Mouse (Mus musculus) ovary, postnatal 36 days (tissue): Measurements from ENCODE around the gene Erg.

ENCODE experiments used
- DNase-seq: peaks from one replicate; pipeline ENCODE4 v3.0.0; 2022; ENCODE audit warnings: low spot score, mixed read lengths

The Erg gene

DNA sequence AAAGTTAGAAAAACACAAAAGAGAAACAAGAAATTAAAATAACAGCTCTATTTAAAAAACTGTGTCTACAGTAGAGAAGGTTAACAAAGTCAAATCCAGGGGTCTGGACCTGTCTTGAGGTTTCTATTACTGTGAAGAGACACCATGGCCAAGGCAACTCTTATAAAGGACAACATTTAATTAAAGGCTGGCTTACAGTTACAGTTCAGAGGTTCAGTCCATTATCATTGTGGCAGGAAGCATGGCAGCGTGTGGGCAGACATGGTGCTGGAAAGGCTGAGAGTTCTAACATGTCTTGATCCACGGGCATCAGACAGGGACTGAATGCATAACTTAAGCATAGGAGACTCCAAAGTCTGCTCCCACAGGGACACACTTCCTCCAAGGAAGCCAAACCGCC lies 111.4 kb downstream of the Erg start:
- DNase-seq = no peak

DNA sequence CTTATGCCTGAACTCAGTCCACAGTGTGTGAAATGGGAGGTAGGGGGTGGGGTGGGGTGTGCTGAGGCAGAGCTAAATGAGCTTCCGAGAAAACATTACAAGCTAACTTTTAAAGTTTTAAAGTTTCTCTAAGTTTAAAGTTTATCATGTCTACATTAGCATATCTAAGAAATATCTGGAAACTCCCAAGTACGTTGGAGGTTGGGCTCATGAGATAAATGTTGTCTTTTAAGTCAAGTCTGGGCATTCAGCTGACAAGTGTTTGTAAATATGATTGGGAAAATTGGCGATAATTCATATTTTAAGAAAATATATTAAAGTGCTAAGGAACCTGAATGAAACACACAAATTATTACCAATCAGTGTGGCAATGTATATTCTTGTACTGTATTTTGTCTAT lies 112.4 kb downstream of the Erg start:
- no peak for DNase-seq

DNA sequence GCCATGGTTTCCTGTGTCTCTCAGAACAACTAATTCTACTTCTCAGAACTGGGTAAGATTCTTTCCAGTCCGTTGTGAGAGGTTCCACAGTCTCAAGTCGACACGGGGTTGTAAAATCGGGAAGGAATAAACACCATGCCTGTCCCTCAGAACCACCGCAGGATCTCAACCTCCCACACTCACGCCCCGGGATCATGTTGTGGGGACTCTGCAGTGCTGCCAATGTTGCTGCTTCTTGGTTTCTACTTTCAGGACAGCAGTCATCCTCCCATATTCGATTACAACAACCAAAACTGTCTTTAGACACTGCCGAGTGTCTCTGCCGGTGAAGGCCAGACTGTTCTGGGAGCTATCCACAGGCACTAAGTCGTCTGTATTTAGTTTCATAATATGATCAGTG lies 113.6 kb downstream of the Erg start:
- DNase-seq = no peak

DNA sequence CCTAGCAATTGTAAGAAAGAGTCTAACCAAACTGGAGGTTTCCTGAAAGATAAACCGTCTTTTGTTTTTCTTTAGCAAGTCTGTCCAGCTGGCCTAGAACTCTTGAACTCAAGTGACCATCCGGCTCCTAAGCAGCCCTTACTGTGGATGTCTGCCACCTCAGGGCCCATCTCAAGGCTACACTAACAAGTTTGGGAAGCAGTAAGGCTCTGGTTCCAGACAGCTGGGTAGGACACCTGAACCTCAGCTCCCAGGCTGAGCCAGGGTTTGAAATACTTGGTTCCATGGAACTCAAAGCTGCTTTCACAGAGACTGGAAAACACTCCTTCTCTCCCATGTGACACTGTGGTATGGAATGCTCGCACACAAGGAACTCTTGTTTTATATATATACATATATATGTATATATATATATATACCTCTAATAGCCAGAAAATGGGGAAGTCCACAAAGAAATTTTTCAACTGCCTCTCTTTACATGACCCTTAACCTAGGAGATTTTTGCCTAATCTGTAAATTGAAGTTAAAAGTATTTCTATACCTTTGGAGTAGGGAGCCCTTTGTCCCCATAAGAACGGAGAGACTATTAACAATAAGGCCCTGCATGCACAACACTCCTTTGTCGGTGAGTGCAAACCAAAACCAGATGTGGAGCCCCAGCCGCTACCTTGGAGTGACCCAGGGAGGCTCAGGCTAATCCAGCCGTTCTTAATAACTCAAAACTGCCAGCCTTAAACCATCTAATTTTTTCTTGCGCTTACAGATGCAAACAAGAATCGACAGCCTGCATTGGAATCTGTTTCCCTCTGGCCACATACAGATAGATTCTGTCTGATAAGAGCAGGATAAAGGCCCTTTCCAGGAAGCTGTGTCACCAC lies 116.9 kb downstream of the Erg start:
- no peak for DNase-seq

DNA sequence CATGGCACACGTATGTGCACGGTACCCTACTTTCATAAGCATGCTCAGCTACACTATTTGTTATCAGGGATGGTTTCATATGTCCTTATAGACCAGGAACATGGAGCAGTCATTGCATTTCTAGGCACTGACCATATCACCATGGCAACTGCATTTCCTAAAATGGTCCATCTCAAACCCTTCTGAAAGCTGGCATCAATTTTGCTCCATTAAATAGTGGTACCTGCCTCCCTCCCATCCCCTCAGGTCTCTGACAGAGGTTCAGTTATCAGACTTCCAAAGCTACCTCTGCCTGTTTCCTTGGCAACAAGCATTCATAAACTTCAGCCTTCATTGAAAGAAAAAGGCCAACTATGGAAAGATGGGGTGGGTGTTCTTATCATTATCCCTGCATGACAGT lies 118.5 kb downstream of the Erg start:
- no peak for DNase-seq

GRCm38 (mm10) chr16:95466548-95466947 lies 119.8 kb downstream of the Erg start:
- DNase-seq = no peak

DNA sequence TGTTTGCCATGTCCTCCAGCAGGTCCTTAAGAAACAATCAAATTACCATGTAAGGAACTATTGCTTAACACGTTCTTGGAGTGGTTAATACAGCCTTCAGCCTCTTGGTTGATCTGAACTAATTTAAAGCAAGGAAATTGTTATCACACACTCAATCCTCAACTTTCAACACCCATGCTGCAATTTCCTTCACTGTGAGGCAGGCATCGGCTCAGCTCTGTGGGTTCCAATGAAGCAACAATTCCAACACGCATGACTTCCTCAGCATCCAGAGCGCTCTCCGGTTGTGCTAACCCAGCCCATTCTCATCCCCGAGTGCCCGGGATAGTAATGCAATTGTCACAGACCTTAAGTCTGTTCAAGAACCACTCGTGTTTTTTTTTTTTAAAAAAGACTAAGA lies 121.8 kb downstream of the Erg start:
- DNase-seq = no peak

DNA sequence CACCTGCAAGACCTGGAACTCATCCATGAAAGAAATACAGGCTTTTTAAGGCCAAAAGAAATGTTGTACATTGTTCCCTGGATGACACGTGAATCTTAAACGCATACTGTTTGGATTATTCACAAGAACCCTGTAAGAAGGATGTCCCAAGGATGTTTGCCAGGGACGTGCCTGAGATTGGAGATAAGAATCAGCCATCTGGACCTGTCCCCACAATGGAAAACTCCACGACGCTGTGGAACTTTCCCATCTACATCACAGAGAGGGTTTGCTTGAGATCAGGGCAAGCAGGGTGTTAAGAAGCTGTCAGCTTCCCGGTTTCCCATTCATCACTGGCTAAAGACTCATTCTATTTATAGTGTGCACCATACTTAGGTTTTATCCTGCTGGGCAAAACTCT lies 122.6 kb downstream of the Erg start:
- no peak for DNase-seq

- no peak for DNase-seq
These were observed 124.5 kb downstream of the Erg start for GRCm38 (mm10) chr16:95461941-95462340.

DNA sequence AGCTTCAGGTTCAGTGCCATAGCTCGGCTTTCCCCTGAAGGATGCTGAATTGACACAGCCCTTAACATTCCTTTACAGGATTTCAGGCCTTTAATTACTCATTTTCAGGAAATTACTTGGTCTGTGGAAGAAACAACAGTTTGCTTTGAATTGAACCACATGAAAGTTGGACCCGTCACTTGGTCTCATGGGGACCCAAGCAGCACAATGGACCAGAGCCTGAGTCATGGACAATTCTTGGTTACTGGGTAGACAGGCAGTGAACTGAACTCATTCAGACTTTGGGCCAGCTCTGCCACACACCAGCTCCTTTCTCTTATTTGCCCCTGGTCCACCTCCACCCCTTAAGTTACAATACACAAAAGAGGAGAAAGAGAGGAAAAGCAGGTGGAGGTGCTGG lies 126.1 kb downstream of the Erg start:
- DNase-seq = no peak

DNA sequence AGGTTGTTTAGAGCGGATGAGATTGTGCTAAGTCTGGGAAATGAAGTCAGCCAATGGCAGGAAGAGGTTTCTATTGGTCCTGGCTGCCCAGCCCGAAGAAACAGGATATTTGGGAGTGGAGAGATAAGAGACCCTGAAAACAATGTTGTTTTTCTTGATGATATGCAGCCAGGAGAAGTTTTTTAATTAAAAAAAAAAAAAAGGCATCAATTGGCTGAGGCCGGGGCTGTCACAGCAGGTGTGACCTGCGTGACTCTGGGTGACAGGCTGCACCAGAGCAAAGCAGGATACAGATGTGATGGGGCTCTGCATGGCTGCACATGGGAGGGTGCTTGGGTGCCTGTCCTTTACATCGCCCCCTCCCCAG lies 127.1 kb downstream of the Erg start:
- no peak for DNase-seq

- DNase-seq = no peak
These were observed 127.6 kb downstream of the Erg start for GRCm38 (mm10) chr16:95458590-95459324.

DNA sequence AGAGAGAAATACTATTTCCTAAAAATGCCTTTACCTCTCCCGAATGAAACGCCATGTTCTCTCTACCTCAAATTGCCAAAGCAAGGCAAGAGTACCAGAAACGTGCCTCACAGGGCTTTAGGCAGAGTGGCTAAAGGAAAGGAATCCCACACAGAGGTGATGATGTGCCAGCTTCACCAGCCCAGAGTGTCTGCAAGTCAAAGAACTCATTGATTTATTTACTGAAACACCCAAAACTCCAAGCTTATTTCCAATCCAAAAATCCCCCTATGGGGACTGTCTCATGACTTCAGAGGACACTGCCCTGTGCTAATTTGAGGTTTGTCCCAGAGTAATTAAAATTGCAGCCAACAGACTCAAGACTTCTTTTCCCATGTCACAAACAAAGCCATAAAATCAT lies 129.4 kb downstream of the Erg start:
- no peak for DNase-seq

DNA sequence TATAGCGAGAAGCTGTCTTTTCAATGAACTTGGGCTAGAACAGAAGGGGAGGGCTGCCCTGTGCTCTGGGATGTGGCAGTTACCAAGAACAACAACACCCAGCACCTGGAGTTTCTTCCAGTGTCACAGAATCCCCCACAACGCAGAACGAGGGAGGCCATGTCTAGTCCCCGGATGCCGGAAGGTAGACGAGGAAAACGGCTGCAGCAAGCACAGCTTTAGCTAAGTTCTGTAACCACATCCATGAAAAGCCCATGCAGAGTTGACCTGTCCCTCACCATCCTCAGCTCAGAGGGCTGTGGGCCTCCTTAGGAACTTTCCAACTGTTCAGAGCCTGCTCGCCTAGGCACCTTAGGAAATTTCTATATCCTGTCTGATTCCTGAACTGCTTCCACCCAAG lies 130.5 kb downstream of the Erg start:
- no peak for DNase-seq

DNA sequence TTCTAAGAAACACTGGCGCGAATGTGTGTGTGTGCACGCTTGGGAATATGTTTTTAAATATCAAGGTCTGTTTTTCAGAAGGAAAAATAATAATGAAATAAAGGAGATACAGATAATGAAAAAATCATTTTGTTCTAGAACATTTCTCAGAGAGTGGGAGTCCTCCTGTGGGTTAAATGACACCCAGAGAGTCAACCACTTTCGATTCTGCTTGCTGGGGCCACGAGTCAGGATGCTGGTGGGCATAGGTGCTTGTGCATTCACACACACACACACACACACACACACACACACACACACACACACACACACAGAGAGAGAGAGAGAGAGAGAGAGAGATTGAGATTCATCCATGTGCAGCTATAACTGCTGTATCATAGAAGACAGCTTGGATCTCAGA lies 130.9 kb downstream of the Erg start:
- DNase-seq = no peak

GRCm38 (mm10) chr16:95452411-95452810 lies 134.0 kb downstream of the Erg start:
- no peak for DNase-seq

GRCm38 (mm10) chr16:95449361-95449725 lies 137.1 kb downstream of the Erg start:
- no peak for DNase-seq

GRCm38 (mm10) chr16:95448643-95449360 lies 137.6 kb downstream of the Erg start:
- DNase-seq = no peak

DNA sequence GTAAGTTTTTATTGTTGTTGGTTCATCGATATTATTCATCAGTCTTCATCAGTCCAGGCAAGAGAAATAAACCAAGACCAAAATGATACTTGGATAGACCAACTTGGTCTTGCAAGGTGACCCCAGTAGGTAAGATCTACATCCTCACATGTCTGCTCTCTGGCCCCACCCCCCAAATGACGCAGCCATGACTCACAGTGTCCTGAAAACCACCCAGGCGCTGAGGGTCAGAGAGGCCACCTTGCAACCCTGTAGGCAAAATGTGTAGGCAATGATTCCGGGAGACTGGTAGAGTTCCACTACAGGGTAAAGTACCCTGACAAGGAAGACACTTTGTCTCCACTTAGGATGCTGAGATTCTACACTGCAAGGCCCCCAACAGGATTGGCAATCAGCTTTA lies 138.5 kb downstream of the Erg start:
- DNase-seq = no peak

- DNase-seq = no peak
These were observed 140.0 kb downstream of the Erg start for GRCm38 (mm10) chr16:95446368-95446767.

- no peak for DNase-seq
These were observed 144.4 kb downstream of the Erg start for GRCm38 (mm10) chr16:95442023-95442422.

DNA sequence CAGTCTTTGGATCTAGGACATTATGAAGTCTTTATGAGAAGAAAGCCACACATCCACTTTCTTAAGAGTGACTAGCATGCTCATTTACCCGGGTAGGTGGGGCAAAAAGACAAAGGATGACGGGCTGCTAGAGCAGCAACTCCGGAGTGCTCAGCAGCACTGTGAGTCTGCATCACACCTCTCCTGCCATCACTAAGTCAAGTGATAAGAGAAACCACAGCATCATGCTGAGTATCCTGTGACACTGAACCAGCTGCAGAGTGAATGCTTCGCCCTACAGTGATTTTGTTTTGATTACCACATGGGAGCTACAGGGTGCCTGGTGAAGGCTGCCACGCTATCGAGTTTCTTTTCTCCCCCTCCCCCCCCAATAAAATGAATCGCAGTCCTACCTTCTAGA lies 145.2 kb downstream of the Erg start:
- no peak for DNase-seq

DNA sequence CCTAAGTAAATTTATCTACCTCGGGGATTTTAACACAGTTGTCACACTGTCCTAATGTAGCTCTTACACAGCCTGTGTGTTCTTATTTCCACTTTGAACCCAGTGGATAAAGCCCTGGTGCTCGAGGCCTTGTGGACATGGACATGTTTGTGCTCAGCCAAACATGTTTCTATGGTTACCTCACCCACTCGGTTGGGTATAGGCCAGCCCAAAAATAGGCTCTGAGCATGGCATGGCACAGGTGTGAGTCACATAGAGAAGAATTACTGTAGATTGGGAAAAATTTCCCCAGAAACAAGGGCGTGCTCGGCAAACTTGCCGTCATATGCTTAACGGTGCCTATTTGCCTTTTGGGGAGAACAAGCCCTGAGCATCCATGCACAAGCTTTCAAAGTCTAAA lies 146.1 kb downstream of the Erg start:
- DNase-seq = no peak
